Mouse (Mus musculus): ENCODE results near the gene Gpr135. TPM values are rescaled to one million over a fixed set of nuclear protein-coding genes. Genes with fewer than 3 reads are reported as not detected.
A peak's percentile ranks its signal among the peaks of the same experiment; 100 is the strongest.

The Gpr135 gene
- polyA plus RNA-seq, 1 experiment from 2014 or later: 0.69 TPM

GRCm38 (mm10) chr12:72041238-72041637 lies 29.7 kb downstream of the Gpr135 start:
- 98% methylated on average over 3 of the region's 3 CpGs for WGBS
- H3K27ac ChIP-seq: no peak overlapping the region
- H3K9me3 ChIP-seq: no peaks in the 10 kb centered on the region
- no peaks in the 10 kb centered on the region for H3K36me3 ChIP-seq
- H3K4me1 ChIP-seq (replicated peaks): 0 out of 2 replicates have a peak, but pooled peaks cover 6% of the 10 kb centered on the region
- no peak overlapping the region for H3K4me3 ChIP-seq
- DNase-seq (ENCODE audit: low spot score): no peak
- no peaks in the 10 kb centered on the region for H3K27me3 ChIP-seq (ENCODE audit: insufficient read depth, poor library complexity, severe bottlenecking)

GRCm38 (mm10) chr12:72039501-72039900 lies 31.4 kb downstream of the Gpr135 start:
- Histone ChIP-seq H3K4me3 (no peak overlapping the region), H3K36me3 (no peaks in the 10 kb centered on the region), H3K9me3 (no peaks in the 10 kb centered on the region), H3K4me1 (replicated peaks) (0 out of 2 replicates have a peak, but pooled peaks cover 6% of the 10 kb centered on the region), H3K27ac (no peak overlapping the region), H3K27me3 (ENCODE audit: insufficient read depth, poor library complexity, severe bottlenecking) (no peaks in the 10 kb centered on the region)
- 78% methylated on average over 8 of the region's 8 CpGs for WGBS
- no peak for DNase-seq (ENCODE audit: low spot score)

- H3K4me1 ChIP-seq (replicated peaks): 0 out of 2 replicates have a peak, but pooled peaks cover 6% of the 10 kb centered on the region
- H3K4me3 ChIP-seq: no peak overlapping the region
- 59% methylated on average over 2 of the region's 2 CpGs for WGBS
- no peaks in the 10 kb centered on the region for H3K27me3 ChIP-seq (ENCODE audit: insufficient read depth, poor library complexity, severe bottlenecking)
- H3K27ac ChIP-seq: no peak overlapping the region
- no peak for DNase-seq (ENCODE audit: low spot score)
- H3K36me3 ChIP-seq: no peaks in the 10 kb centered on the region
- no peaks in the 10 kb centered on the region for H3K9me3 ChIP-seq
Measured at GRCm38 (mm10) chr12:72038866-72039265, 32.1 kb downstream of the Gpr135 start.

DNA sequence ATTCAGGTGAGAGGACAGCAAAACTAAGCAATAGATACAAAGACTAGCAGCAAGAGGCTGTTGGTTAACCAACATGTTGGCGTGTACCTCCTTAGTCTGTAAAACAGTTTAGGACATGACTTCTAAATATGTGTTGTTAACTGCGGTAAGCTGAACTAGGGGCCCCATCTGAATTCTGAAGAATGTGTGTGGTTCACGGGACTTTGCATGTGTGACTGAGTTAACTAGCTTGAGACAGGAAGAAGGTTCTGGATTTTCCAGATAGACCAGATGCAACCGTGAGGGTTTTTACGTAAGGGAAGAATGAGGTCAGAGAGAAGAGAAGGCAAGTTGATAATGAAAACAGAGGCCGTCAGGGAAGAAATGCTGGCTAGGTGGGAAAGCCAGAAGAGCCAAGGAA lies 33.9 kb downstream of the Gpr135 start:
- no peaks in the 10 kb centered on the region for H3K9me3 ChIP-seq
- no peak for DNase-seq (ENCODE audit: low spot score)
- no peaks in the 10 kb centered on the region for H3K36me3 ChIP-seq
- WGBS: 87% methylated on average over 6 of the region's 6 CpGs
- H3K4me1 ChIP-seq (replicated peaks): 0 out of 2 replicates have a peak, but pooled peaks cover 6% of the 10 kb centered on the region
- no peak overlapping the region for H3K4me3 ChIP-seq
- no peaks in the 10 kb centered on the region for H3K27me3 ChIP-seq (ENCODE audit: insufficient read depth, poor library complexity, severe bottlenecking)
- no peak overlapping the region for H3K27ac ChIP-seq

DNA sequence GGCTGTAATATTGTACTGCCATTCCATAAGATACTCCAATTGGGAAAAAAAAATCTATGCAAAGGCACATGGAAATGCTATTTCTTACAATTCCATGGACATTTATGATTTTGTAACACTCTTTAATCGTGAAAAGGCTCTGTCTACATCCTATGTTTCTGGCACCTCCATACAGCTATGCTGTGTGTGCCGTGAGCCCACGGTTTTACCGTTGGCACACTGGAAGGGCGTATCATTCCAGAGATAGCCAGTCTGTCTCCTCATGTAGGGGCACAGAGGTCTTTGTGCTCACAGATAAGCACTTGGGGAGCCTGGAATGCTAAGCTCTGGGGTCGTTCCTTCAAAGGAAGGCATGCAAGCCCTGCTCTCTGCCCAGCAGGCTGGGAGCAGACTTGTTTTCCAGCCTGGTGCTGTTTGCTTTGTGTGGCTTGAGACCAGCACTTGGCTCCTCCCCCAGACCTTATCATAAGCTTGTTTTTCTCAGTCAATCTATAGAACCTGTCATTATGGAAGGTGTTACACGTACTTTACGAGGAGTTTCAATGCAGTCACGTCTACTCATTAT lies 34.7 kb downstream of the Gpr135 start:
- WGBS: 75% methylated on average over 9 of the region's 9 CpGs
- H3K4me1 ChIP-seq (replicated peaks): 0 out of 2 replicates have a peak, but pooled peaks cover 6% of the 10 kb centered on the region
- H3K36me3 ChIP-seq: no peaks in the 10 kb centered on the region
- no peak for DNase-seq (ENCODE audit: low spot score)
- H3K27me3 ChIP-seq (ENCODE audit: insufficient read depth, poor library complexity, severe bottlenecking): no peaks in the 10 kb centered on the region
- no peak overlapping the region for H3K4me3 ChIP-seq
- H3K9me3 ChIP-seq: no peaks in the 10 kb centered on the region
- no peak overlapping the region for H3K27ac ChIP-seq

- no peak for DNase-seq (ENCODE audit: low spot score)
- no peak overlapping the region for H3K27ac ChIP-seq
- 84% methylated on average over 6 of the region's 6 CpGs for WGBS
- no peak overlapping the region for H3K4me3 ChIP-seq
- H3K36me3 ChIP-seq: no peaks in the 10 kb centered on the region
- H3K27me3 ChIP-seq (ENCODE audit: insufficient read depth, poor library complexity, severe bottlenecking): no peaks in the 10 kb centered on the region
- no peaks in the 10 kb centered on the region for H3K9me3 ChIP-seq
- H3K4me1 ChIP-seq (replicated peaks): no peaks in the 10 kb centered on the region
Measured at GRCm38 (mm10) chr12:72031794-72032193, 39.1 kb downstream of the Gpr135 start.

DNA sequence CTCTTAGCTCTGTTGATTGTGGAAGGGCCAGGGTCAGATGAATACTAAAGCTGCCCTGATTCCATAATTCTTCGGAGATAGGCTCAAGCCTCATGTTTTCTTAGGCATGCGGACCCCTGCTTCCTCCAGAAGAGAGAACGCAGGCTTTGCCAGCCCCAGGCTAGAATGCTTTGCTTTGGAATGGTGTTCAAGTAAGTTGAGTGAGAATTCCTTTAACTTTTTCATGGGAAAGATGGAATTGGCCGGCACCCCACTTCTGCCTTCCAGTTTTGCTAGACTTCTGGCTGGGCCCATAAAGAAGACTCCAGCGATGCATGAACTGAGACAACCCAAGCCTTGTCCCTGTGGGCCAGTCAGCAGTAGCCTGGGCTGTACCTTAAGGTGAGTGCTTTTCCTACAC lies 39.8 kb downstream of the Gpr135 start:
- DNase-seq (ENCODE audit: low spot score): no peak
- H3K36me3 ChIP-seq: no peaks in the 10 kb centered on the region
- no peaks in the 10 kb centered on the region for H3K27me3 ChIP-seq (ENCODE audit: insufficient read depth, poor library complexity, severe bottlenecking)
- WGBS: 89% methylated on average over 5 of the region's 5 CpGs
- no peak overlapping the region for H3K27ac ChIP-seq
- H3K9me3 ChIP-seq: no peaks in the 10 kb centered on the region
- no peaks in the 10 kb centered on the region; the same call in 1 of the 2 replicates for H3K4me1 ChIP-seq (replicated peaks)
- no peak overlapping the region for H3K4me3 ChIP-seq

DNA sequence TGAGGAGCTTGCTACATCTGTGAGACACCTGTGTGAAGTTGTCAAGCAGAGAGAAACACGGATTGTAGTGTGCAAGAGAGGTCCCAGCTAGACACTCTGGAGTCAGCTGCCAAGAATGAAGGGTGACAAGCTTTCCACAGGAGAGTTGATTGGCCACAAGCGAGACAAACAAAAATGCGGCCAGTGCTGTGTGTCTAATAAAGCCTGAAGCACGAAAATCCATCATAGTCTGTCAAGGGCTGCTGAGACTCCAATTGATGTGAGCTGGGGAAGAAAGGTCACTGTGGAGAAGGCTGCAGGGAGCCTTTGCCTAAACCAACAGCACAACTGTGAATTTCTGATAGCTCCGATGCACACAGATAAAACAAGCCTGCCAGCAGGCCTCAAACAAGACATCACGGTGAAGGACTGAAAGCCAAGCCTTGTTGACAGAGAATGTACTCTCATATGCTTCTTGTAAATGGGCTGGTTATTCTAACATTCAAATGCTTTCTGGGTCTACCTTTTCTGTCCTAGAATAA lies 45.6 kb downstream of the Gpr135 start:
- no peak overlapping the region for H3K4me3 ChIP-seq
- H3K27me3 ChIP-seq (ENCODE audit: insufficient read depth, poor library complexity, severe bottlenecking): no peaks in the 10 kb centered on the region
- H3K36me3 ChIP-seq: no peaks in the 10 kb centered on the region
- H3K9me3 ChIP-seq: no peaks in the 10 kb centered on the region
- no peak overlapping the region for H3K27ac ChIP-seq
- peak; percentile 33 for DNase-seq (ENCODE audit: low spot score)
- peaks cover 12% of the 10 kb centered on the region for H3K4me1 ChIP-seq (replicated peaks)
- 26% methylated on average over 6 of the region's 6 CpGs for WGBS

DNA sequence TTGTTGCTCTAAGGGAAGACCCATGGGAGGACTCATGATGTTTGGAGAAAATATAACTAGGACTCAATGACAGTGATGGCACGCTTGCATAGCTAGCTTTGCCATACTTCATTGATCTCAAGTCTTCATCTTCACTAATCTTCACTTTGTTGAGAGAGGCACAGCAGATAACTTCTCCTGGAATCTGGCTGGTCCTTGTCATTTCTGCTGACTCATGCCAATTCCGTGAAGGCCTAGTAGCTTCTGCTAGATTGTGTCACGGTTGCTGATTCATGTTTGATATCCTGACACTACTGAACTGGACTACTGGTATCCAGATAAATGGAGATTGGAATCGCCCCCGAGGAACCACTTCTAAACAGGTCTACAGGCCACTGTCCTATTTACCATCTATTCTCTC lies 47.4 kb downstream of the Gpr135 start:
- Histone ChIP-seq H3K27ac (no peak overlapping the region), H3K9me3 (no peaks in the 10 kb centered on the region), H3K4me3 (no peak overlapping the region), H3K27me3 (ENCODE audit: insufficient read depth, poor library complexity, severe bottlenecking) (no peaks in the 10 kb centered on the region), H3K4me1 (replicated peaks) (peaks cover 12% of the 10 kb centered on the region), H3K36me3 (no peaks in the 10 kb centered on the region)
- no peak for DNase-seq (ENCODE audit: low spot score)
- WGBS: 93% methylated on average over 5 of the region's 5 CpGs

DNA sequence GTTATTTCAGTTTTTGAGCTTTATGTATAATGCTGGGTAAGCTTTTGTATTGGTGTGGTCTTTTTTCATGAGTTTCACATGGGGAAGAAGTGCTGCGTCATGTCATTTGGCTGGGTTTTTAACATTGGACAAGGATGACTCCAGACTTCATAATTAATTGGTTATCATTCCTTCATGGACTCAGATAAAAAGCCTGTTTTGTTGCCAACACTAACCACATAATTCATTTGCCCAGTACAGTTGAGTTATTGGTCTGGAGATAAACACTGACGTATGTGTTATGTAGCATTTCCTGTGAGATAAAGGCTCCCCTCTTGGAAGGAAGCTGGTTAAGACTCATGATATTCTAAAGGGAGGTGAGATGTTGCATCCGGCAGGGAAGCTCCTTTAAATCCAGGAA lies 48.1 kb downstream of the Gpr135 start:
- WGBS: 95% methylated on average over 3 of the region's 3 CpGs

GRCm38 (mm10) chr12:72021543-72021942 lies 49.4 kb downstream of the Gpr135 start:
- no peaks in the 10 kb centered on the region for H3K9me3 ChIP-seq
- H3K36me3 ChIP-seq: no peaks in the 10 kb centered on the region
- no peak for DNase-seq (ENCODE audit: low spot score)
- H3K4me3 ChIP-seq: no peak overlapping the region
- H3K27me3 ChIP-seq (ENCODE audit: insufficient read depth, poor library complexity, severe bottlenecking): no peaks in the 10 kb centered on the region
- no peak overlapping the region for H3K27ac ChIP-seq
- H3K4me1 ChIP-seq (replicated peaks): peaks cover 12% of the 10 kb centered on the region
- 80% methylated on average over 5 of the region's 5 CpGs for WGBS

More for the DNA sequence above, 48.1 kb downstream of the Gpr135 start:
- Histone ChIP-seq H3K4me1 (replicated peaks) (peaks cover 12% of the 10 kb centered on the region), H3K9me3 (no peaks in the 10 kb centered on the region), H3K4me3 (no peak overlapping the region), H3K27me3 (ENCODE audit: insufficient read depth, poor library complexity, severe bottlenecking) (no peaks in the 10 kb centered on the region), H3K36me3 (no peaks in the 10 kb centered on the region), H3K27ac (no peak overlapping the region)
- DNase-seq (ENCODE audit: low spot score): no peak

- H3K4me3 ChIP-seq: no peak overlapping the region
- WGBS: 94% methylated on average over 4 of the region's 4 CpGs
- no peaks in the 10 kb centered on the region for H3K9me3 ChIP-seq
- H3K4me1 ChIP-seq (replicated peaks): peaks cover 7% of the 10 kb centered on the region
- no peaks in the 10 kb centered on the region for H3K36me3 ChIP-seq
- no peak overlapping the region for H3K27ac ChIP-seq
- H3K27me3 ChIP-seq (ENCODE audit: insufficient read depth, poor library complexity, severe bottlenecking): no peaks in the 10 kb centered on the region
- no peak for DNase-seq (ENCODE audit: low spot score)
Measured at GRCm38 (mm10) chr12:72020285-72020684, 50.6 kb downstream of the Gpr135 start.

Data from hindbrain, embryonic 10.5 days (tissue).